Mouse (Mus musculus) urinary bladder, adult 2 months (tissue): ENCODE data around the gene Scamp1. TPM values are rescaled to one million over a fixed set of nuclear protein-coding genes. Genes with fewer than 3 reads are reported as not detected.
A peak's percentile ranks its signal among the peaks of the same experiment; 100 is the strongest.
"Not testable (repeated sequence)": the region's sequence is repeated elsewhere in the genome, so short reads cannot be mapped to it uniquely, and the experiment has no call there.

ENCODE experiments used
- DNase-seq: peaks from one replicate; pipeline ENCODE4 v3.0.0; 2022; ENCODE audit warnings: low spot score
- polyA plus RNA-seq: library from polyadenylated mRNA; depleted of rRNA; stranded (reverse); fragments of >200 nt; gene quantifications from 2 replicates; pipeline ENCODE4 v1.2.3, GENCODE M21; 2012; rRNA removed

The Scamp1 gene
- polyA plus RNA-seq: 36.3 and 39.0 TPM in 2 replicates

DNA sequence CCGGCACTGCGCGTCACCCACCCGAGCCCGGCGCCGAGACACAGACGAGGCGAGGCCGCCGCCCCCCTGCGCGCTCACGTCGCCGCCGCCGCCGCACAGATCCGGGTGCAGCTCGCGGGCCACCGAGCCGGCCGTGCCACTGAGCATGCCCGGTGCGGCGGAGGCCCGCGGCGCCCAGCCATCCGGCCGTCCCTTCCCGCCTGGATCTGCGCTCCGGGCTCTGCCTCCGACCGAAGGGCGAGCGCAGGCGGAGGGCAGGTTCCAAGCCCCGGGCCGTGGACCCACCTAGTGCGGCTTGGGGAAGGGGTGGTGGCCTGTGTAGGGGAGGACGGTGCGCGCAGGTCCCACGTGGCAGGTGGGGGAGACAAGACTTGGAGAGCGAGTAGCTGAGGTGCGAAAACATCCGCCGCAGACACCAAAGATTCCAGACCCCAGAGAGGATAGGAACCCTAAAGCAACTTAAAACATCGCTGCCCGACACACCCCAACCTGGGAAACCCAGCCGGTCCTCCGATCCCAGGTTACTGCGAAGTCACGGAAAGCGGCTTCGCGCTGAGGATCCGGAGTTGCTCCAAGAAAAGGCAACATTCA is at the start of gene Scamp1:
Scamp1 (minus strand) TSS at position 577 of the 591 bp plus-strand sequence.
- DNase-seq: peak; percentile 93

DNA sequence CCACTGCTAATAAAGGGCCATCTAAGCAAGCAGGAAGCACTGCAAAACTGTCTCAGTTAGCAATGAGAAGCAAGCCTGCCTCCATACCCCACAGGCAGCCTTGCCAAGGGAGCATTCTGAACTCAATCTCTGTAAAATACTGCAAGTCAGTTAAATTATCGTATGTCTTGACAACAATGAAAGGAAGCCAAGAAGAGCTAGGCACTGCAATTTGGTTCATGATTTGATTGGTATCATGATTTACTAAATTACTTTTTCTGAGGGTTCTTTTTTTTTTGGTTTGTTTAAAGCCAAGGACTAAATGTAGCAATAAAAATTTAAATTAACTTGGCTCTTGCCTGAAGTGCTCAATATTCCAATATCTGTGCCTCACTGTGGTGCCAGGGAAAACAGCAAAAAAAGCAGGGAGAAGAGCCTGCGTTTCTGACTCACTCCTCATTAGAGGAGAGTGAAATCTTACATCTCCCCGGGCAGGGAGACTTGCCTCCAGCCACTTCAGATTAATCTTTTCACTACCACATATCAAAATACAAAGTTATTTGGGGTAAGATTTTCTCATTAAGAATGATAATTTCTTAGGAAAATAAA is 44.8 kb upstream of the Scamp1 start:
- no peak for DNase-seq

DNA sequence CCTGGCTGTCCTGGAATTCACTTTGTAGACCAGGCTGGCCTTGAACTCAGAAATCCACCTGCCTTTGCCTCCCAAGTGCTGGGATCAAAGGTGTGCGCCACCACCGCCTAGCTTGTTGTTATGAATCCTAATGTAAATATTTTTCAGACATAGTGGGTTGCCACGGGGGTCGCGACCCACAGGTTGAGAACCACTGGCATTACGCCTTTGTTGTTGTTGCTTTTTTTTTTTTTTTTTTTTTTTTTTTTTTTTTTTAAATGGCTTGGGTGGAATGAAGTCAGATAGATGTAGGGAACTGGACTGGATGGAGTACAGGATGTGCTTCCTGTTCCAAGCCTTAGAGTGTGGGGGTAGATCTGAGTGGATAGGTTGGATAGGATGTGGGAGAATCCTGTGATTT is 43.3 kb upstream of the Scamp1 start:
- DNase-seq: not testable (repeated sequence)

DNA sequence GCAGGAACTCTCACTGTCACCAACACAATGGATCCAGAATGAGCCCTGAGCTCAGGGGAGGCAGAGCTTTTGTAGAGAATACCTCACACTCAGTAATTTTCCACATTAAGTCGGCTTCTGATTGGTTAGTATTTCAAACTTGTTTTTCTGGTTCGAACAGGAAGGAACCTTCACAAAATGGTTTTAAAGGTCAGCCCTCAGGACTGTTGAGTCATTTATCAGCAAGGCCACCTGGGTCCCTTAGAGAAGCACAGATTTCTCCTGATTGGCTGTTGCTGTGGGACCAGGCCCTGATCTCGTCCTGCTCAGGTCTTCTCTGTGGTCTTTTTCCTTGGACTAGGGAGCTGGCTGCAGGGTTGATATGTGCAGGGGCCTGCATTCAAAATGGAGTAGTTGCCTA is 42.4 kb upstream of the Scamp1 start:
- no peak for DNase-seq

- DNase-seq: no peak
Measured at GRCm38 (mm10) chr13:94322475-94322874, 36.8 kb upstream of the Scamp1 start.

DNA sequence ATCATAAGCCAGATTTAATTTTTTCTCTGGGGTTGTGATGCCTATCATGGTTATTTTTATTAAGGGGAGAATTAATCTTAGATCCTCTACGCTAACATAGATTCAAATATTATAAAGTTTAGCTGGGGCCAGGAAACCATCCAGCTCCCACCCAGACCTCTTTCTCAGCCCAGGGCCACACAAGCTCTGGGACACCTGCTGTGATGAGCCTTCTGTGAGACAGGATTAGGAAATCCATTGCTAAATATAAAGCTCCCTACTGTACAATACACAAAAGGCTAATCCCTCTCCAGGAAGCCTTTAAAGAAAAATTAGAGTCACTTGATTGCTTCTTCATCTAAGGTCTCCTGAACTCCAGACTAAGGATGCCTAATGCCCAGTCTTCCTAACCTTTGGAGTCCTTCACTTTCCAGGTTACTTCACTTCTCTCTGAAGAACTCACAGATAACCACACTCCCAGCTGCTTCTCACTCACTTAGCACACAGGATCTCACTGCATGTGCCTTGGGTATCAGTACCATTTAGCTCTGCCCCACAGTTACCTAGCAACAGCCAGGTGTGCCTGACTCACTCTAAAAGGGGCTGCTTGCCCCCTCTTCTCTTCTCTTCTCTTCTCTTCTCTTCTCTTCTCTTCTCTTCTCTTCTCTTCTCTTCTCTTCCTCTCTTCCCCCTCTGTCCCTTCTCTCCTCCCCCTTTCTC is 35.6 kb upstream of the Scamp1 start:
- no peak for DNase-seq

DNA sequence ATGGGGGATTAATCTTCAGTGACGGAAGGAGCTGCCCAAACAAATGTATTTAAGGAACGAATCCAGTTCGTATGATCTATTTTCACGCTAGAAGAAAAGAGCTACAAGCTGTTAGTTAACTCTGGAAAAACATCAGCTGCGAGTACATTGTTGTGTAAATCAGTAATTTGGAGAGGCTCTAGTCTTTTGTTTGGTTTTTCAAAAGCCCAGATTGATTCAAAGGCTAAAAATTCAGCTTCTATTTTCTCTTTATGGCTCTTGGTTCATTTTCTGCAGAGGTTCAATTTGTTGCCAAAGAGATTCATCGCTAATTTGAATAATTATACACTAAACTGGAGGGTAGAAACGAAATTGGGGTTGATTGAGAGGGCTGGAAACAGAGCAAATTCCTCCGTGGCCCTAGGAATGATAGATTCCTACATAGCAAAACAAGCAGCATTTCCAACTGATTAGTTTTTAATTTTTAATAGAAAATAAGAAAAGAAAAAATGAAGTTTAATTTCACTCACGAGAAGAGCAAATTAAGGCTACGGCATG is 31.4 kb upstream of the Scamp1 start:
- no peak for DNase-seq

DNA sequence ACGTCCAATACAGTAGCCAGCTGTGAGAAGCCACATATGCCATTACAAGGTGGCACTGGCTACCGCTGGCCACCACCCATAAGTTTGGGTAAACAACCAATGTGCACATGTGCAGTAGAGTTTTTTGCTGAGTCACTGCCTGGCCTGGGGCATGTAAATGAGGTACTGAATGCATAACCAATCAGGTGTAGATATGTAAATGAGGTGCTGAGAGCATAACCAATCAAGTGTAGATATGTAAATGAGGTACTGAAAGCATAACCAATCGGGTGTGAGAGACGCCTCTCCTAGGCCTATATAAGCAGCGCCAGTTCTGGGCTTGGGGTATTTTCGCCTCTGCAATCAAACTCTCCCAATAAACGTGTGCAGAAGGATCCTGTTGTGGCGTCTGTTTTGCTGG is 27.2 kb upstream of the Scamp1 start:
- DNase-seq: not testable (repeated sequence)

GRCm38 (mm10) chr13:94308279-94308678 is 22.6 kb upstream of the Scamp1 start:
- no peak for DNase-seq

- no peak for DNase-seq
Measured at GRCm38 (mm10) chr13:94307531-94307930, 21.9 kb upstream of the Scamp1 start.

DNA sequence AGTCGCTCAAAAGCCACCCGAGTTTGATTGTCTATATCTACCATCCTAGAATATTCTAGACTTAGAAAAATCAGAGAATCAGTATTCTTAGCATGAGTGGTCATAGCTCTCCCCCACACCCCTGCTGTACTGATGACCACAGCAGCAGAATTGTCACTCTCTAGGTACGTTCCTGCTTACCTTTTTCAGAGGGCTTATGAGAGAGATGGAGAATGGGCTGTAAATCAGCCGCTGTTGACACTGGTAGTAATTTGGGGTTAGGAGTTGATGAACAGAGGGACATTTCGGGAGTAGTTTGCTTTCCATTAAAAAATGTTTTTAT is 21.3 kb upstream of the Scamp1 start:
- no peak for DNase-seq

DNA sequence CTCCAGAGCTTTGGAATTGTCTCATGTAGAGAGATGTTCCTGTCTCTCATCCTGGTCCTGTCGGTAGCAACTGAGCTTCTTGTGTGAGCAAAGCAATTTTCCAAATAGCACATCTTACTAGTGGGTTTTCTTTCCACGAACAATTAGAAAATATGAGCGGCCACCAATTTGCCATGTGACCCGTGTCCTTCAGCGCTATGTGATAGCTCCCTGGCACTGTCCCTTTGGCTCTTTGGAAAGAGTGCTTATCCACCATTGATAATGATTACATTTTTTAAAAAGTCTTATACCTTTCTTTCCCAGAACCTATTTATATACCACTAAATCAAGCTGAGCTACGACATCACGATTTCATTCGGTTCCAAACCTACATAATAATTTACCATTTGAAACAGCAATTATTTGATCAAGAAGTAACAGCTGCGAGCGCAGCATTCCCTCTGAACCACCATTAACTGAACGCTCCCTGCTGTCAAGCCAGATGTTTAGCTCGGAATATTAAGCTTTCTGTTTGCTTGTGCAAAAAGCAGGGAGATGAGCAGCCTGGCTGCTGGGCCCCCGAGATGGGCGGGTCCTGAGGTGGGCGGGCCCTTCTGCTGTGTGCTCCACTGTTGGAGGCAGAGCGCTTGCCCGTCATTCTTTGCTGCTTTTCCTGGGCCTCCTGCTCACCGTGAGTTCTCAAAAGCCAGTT is 20.8 kb upstream of the Scamp1 start:
- DNase-seq: no peak

DNA sequence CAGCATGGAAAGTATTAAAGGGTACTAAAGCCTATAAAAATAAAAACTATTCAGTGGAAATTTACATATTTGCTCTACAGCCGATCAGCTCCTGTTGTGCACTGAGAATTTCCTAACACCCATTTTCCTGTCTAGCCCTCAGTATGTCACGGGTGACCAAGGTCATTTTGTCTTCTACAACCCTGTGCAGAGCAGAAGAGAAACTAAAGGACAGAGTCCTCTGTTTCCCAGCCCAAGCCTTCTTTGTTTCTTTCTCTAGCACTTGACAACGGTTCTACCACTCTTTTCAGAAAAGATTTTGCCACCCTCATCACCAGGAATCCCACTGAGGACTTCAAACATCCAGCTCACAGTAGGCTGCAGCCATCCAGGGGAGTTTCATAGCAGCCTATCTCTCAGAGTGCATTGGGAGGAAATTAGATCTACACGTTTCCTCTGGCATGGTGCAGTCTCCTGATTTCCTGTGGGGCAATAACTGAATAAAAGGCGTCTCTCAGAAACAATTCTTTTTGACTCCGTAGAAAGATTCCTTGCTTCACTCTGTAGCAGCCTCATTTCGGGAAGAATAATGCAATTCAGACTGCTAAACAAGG is 15.4 kb upstream of the Scamp1 start:
- DNase-seq: no peak

- DNase-seq: no peak
Measured at GRCm38 (mm10) chr13:94300232-94300631, 14.6 kb upstream of the Scamp1 start.

- no peak for DNase-seq
Measured at GRCm38 (mm10) chr13:94298401-94298800, 12.7 kb upstream of the Scamp1 start.

DNA sequence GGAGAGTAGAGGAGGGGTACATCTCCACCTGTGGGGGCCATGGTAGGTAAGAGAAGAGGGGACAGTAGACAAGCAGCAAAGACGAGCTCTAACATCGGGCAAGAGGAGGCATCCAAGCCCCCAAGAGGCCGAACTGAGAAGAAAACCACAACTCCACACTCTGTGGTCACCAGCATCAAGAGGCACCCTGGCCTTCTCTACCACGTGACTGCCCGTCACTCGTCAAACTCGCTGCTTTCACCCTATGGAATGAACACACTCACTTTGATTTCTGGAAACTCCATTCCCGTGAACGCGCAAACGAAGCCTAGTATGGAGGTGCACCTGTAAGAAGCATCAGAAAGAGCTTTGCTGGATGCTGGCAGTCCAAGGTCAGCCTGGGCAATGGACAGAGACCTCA is 10.7 kb upstream of the Scamp1 start:
- no peak for DNase-seq

GRCm38 (mm10) chr13:94295922-94296321 is 10.3 kb upstream of the Scamp1 start:
- no peak for DNase-seq

- no peak for DNase-seq
Measured at GRCm38 (mm10) chr13:94294886-94295285, 9.2 kb upstream of the Scamp1 start.

DNA sequence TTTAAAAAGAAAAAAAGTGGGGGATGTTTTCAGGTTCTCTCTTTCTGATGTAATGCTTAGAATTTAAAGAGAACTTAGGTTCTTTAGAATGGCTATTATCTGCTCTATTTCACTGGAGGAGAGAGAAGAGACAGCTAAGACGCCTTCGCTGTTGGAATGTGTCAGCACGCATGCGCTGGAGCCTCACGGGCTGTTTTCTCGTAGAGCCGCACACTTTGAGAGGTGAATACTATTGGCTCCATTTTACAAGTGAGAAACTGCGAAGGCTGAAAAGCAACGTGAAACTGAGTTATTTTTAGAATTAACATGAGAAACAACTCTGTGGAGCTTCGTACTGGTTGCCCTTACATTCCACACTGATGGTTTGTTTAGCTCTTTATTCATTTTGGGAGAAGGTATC is 8.3 kb upstream of the Scamp1 start:
- no peak for DNase-seq

DNA sequence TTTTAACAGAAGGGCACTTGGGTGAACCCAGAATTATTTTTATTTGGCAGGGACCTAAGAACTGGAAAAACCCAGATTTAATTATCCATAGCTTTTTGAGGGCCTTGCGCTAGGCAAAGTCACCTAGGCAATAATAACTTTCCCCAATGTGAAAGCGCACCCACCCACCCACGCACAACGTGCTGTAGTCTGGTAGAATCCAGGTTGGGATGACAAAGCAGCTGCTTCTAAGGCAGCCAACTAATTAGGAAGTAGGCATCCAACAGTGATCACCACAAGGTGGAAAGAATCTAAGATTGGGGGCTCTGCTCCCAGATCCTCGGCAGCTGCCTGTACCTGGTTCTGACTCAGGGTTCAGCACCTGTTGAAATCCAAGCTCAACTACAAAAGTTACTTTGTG is 538 bp upstream of the Scamp1 start:
- no peak for DNase-seq

- peak; percentile 31 for DNase-seq
Measured at GRCm38 (mm10) chr13:94284543-94285269, 951 bp downstream of the Scamp1 start.

DNA sequence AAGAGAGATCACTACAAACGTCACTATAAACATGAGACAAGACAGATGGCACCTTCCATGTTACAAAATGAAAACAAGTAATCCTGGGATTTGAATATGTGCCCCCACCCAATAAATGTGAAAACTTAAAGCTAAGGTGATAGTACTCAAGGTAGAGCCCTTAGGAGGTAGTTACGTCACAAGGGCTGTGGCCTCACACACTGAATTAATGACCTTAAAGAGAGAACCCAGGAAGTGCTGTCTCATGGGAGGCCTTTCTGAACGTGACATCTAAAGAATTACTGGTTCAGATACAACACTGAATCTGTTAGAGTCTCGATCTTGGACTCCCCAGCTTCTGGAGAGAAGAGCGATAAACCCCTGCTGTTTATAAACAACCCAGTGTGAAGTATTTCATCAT is 6.2 kb downstream of the Scamp1 start:
- DNase-seq: no peak
